Mouse (Mus musculus) cortical plate, adult 2 months (tissue): Measurements from ENCODE around the gene Kctd11.

ENCODE experiments used
- CTCF ChIP-seq: fragments of 200-500 bp; IDR thresholded peaks from 2 replicates; pipeline ENCODE4 v1.5.1; 2011; ENCODE audit warnings: mild to moderate bottlenecking, control low read depth, low read length; ENCODE audit not compliant: insufficient read depth; ENCODE audit errors: extremely low read depth
- POLR2A ChIP-seq: fragments of 200-500 bp; IDR thresholded peaks from 2 replicates; pipeline ENCODE4 v1.6.1; 2011; ENCODE audit warnings: mild to moderate bottlenecking, low read length, control low read depth; ENCODE audit not compliant: insufficient read depth; ENCODE audit errors: extremely low read depth

DNA sequence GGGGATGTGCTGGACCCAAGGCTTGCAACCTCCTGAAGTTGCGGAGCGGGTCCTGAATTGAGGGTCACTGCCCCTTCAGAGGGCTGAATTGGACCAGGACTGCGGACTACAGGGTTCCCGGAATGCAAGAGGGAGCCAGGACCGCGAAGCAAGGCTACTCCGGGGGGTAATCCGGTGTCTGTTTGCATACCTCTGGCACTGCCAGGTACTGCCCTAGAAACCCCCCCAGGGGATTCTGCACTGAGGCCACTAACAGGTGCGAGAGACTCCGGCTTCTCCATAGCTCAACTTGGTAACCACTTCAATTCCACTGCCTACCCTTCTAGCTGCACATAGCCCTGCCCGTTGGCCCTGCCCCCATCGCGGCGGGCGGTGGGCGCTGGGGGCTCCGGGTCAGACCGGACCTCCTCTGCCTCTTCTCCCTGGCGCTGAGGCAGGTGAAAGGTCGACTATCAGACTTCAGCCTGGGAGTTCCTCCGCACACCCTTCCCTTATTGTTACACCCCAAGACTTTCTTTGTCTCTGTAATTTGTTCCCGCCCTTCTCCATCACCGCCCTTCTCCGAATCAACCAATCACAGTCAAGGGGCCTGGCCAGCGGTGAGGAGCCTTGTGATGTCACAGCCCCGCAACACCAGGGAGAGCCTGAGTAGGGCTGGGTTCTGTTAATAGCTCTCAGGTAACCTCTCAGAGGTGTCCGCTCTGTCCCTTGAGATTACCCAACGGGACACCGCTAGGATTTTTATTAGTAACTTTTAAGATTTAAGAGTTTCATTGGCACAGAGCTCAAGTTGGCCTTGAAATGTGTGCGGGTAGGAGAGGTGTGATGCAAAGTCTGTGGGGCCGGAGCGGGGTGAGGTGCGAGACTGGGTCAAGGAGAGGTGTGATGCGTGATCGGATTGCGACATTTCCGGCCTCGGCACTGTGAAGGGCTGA is 19.5 kb upstream of the Kctd11 start, which contains the start of the genes 2810408A11Rik and Neurl4:
- no peak for TF ChIP-seq CTCF
- TF ChIP-seq POLR2A: peak; percentile 92
